Mouse (Mus musculus): Measurements from ENCODE around the gene Muc4. TPM values are rescaled to one million over a fixed set of nuclear protein-coding genes. Genes with fewer than 3 reads are reported as not detected.

Gene Muc4
- polyA plus RNA-seq, 1 experiment from 2014 or later = 0.35 TPM

- Histone ChIP-seq H3K9ac (replicated peaks; ENCODE audit: low read depth, low read length) (no peak overlapping the region), H3K27ac (ENCODE audit: low read depth, low read length) (no peak overlapping the region), H3K27me3 (ENCODE audit: control insufficient read depth, insufficient read depth, low read length) (no peaks in the 10 kb centered on the region), H3K9me3 (ENCODE audit: control insufficient read depth, low read length) (no peaks in the 10 kb centered on the region), H3K4me2 (ENCODE audit: low read depth, low read length) (no peak overlapping the region), H3K36me3 (ENCODE audit: control insufficient read depth, insufficient read depth, low read length) (peaks cover 39% of the 10 kb centered on the region), H3K4me1 (ENCODE audit: control insufficient read depth, insufficient read depth, low read length) (no peaks in the 10 kb centered on the region), H3K4me3 (ENCODE audit: low read depth, low read length) (no peak overlapping the region)
- 78% methylated on average over 10 of the region's 10 CpGs for WGBS
- no peak for ATAC-seq (ENCODE audit: low read depth)
These were observed 86.2 kb downstream of the Muc4 start for GRCm38 (mm10) chr16:32821772-32822449.

GRCm38 (mm10) chr16:32822450-32822827 is 86.8 kb downstream of the Muc4 start:
- Histone ChIP-seq H3K4me1 (ENCODE audit: control insufficient read depth, insufficient read depth, low read length) (no peaks in the 10 kb centered on the region), H3K4me3 (ENCODE audit: low read depth, low read length) (no peak overlapping the region), H3K27ac (ENCODE audit: low read depth, low read length) (no peak overlapping the region), H3K9ac (replicated peaks; ENCODE audit: low read depth, low read length) (no peak overlapping the region), H3K4me2 (ENCODE audit: low read depth, low read length) (no peak overlapping the region), H3K36me3 (ENCODE audit: control insufficient read depth, insufficient read depth, low read length) (peaks cover 41% of the 10 kb centered on the region), H3K9me3 (ENCODE audit: control insufficient read depth, low read length) (no peaks in the 10 kb centered on the region), H3K27me3 (ENCODE audit: control insufficient read depth, insufficient read depth, low read length) (no peaks in the 10 kb centered on the region)
- 93% methylated on average over 6 of the region's 6 CpGs for WGBS
- no peak for ATAC-seq (ENCODE audit: low read depth)

GRCm38 (mm10) chr16:32822881-32823280 is 87.2 kb downstream of the Muc4 start:
- H3K9ac ChIP-seq (replicated peaks; ENCODE audit: low read depth, low read length) = no peak overlapping the region
- H3K4me3 ChIP-seq (ENCODE audit: low read depth, low read length) = no peak overlapping the region
- WGBS = 94% methylated on average over 5 of the region's 5 CpGs
- no peak for ATAC-seq (ENCODE audit: low read depth)
- H3K4me1 ChIP-seq (ENCODE audit: control insufficient read depth, insufficient read depth, low read length) = no peaks in the 10 kb centered on the region
- H3K27ac ChIP-seq (ENCODE audit: low read depth, low read length) = no peak overlapping the region
- no peaks in the 10 kb centered on the region for H3K9me3 ChIP-seq (ENCODE audit: control insufficient read depth, low read length)
- H3K36me3 ChIP-seq (ENCODE audit: control insufficient read depth, insufficient read depth, low read length) = peaks cover 43% of the 10 kb centered on the region
- no peak overlapping the region for H3K4me2 ChIP-seq (ENCODE audit: low read depth, low read length)
- no peaks in the 10 kb centered on the region for H3K27me3 ChIP-seq (ENCODE audit: control insufficient read depth, insufficient read depth, low read length)

GRCm38 (mm10) chr16:32823487-32823886 is 87.8 kb downstream of the Muc4 start:
- no peaks in the 10 kb centered on the region for H3K27me3 ChIP-seq (ENCODE audit: control insufficient read depth, insufficient read depth, low read length)
- WGBS = 90% methylated on average over 8 of the region's 8 CpGs
- H3K27ac ChIP-seq (ENCODE audit: low read depth, low read length) = no peak overlapping the region
- H3K4me2 ChIP-seq (ENCODE audit: low read depth, low read length) = no peak overlapping the region
- peaks cover 48% of the 10 kb centered on the region for H3K36me3 ChIP-seq (ENCODE audit: control insufficient read depth, insufficient read depth, low read length)
- H3K4me3 ChIP-seq (ENCODE audit: low read depth, low read length) = no peak overlapping the region
- ATAC-seq (ENCODE audit: low read depth) = no peak
- H3K9ac ChIP-seq (replicated peaks; ENCODE audit: low read depth, low read length) = no peak overlapping the region
- no peaks in the 10 kb centered on the region for H3K9me3 ChIP-seq (ENCODE audit: control insufficient read depth, low read length)
- H3K4me1 ChIP-seq (ENCODE audit: control insufficient read depth, insufficient read depth, low read length) = no peaks in the 10 kb centered on the region

GRCm38 (mm10) chr16:32824061-32824460 is 88.4 kb downstream of the Muc4 start:
- Histone ChIP-seq H3K36me3 (ENCODE audit: control insufficient read depth, insufficient read depth, low read length) (peaks cover 52% of the 10 kb centered on the region), H3K4me1 (ENCODE audit: control insufficient read depth, insufficient read depth, low read length) (no peaks in the 10 kb centered on the region)

GRCm38 (mm10) chr16:32825380-32825779 is 89.7 kb downstream of the Muc4 start:
- WGBS = 85% methylated on average over 12 of the region's 12 CpGs
- peaks cover 52% of the 10 kb centered on the region for H3K36me3 ChIP-seq (ENCODE audit: control insufficient read depth, insufficient read depth, low read length)
- no peak overlapping the region for H3K4me3 ChIP-seq (ENCODE audit: low read depth, low read length)
- H3K4me1 ChIP-seq (ENCODE audit: control insufficient read depth, insufficient read depth, low read length) = no peaks in the 10 kb centered on the region
- no peak overlapping the region for H3K27ac ChIP-seq (ENCODE audit: low read depth, low read length)
- H3K9me3 ChIP-seq (ENCODE audit: control insufficient read depth, low read length) = no peaks in the 10 kb centered on the region
- no peak overlapping the region for H3K9ac ChIP-seq (replicated peaks; ENCODE audit: low read depth, low read length)
- no peak overlapping the region for H3K4me2 ChIP-seq (ENCODE audit: low read depth, low read length)
- H3K27me3 ChIP-seq (ENCODE audit: control insufficient read depth, insufficient read depth, low read length) = no peaks in the 10 kb centered on the region
- no peak for ATAC-seq (ENCODE audit: low read depth)

More at GRCm38 (mm10) chr16:32824061-32824460, 88.4 kb downstream of the Muc4 start:
- Histone ChIP-seq H3K9me3 (ENCODE audit: control insufficient read depth, low read length) (no peaks in the 10 kb centered on the region), H3K4me3 (ENCODE audit: low read depth, low read length) (no peak overlapping the region), H3K27me3 (ENCODE audit: control insufficient read depth, insufficient read depth, low read length) (no peaks in the 10 kb centered on the region), H3K9ac (replicated peaks; ENCODE audit: low read depth, low read length) (no peak overlapping the region), H3K27ac (ENCODE audit: low read depth, low read length) (no peak overlapping the region), H3K4me2 (ENCODE audit: low read depth, low read length) (no peak overlapping the region)
- ATAC-seq (ENCODE audit: low read depth) = no peak
- WGBS = 90% methylated on average over 13 of the region's 13 CpGs

- no peaks in the 10 kb centered on the region for H3K4me1 ChIP-seq (ENCODE audit: control insufficient read depth, insufficient read depth, low read length)
- no peak overlapping the region for H3K4me2 ChIP-seq (ENCODE audit: low read depth, low read length)
- WGBS = 95% methylated on average over 11 of the region's 11 CpGs
- no peaks in the 10 kb centered on the region for H3K27me3 ChIP-seq (ENCODE audit: control insufficient read depth, insufficient read depth, low read length)
- peaks cover 52% of the 10 kb centered on the region for H3K36me3 ChIP-seq (ENCODE audit: control insufficient read depth, insufficient read depth, low read length)
- no peak overlapping the region for H3K27ac ChIP-seq (ENCODE audit: low read depth, low read length)
- ATAC-seq (ENCODE audit: low read depth) = no peak
- no peak overlapping the region for H3K4me3 ChIP-seq (ENCODE audit: low read depth, low read length)
- H3K9me3 ChIP-seq (ENCODE audit: control insufficient read depth, low read length) = no peaks in the 10 kb centered on the region
- no peak overlapping the region for H3K9ac ChIP-seq (replicated peaks; ENCODE audit: low read depth, low read length)
These were observed 90.8 kb downstream of the Muc4 start for GRCm38 (mm10) chr16:32826521-32826920.

GRCm38 (mm10) chr16:32829104-32829503 is 93.4 kb downstream of the Muc4 start:
- H3K4me3 ChIP-seq (ENCODE audit: low read depth, low read length) = no peak overlapping the region
- H3K9me3 ChIP-seq (ENCODE audit: control insufficient read depth, low read length) = no peaks in the 10 kb centered on the region
- H3K27me3 ChIP-seq (ENCODE audit: control insufficient read depth, insufficient read depth, low read length) = no peaks in the 10 kb centered on the region
- no peaks in the 10 kb centered on the region for H3K4me1 ChIP-seq (ENCODE audit: control insufficient read depth, insufficient read depth, low read length)
- no peak for ATAC-seq (ENCODE audit: low read depth)
- H3K4me2 ChIP-seq (ENCODE audit: low read depth, low read length) = no peak overlapping the region
- H3K27ac ChIP-seq (ENCODE audit: low read depth, low read length) = no peak overlapping the region
- WGBS = 92% methylated on average over 11 of the region's 11 CpGs
- H3K9ac ChIP-seq (replicated peaks; ENCODE audit: low read depth, low read length) = no peak overlapping the region
- H3K36me3 ChIP-seq (ENCODE audit: control insufficient read depth, insufficient read depth, low read length) = peaks cover 39% of the 10 kb centered on the region

GRCm38 (mm10) chr16:32831501-32831900 is 95.8 kb downstream of the Muc4 start:
- H3K4me3 ChIP-seq (ENCODE audit: low read depth, low read length) = no peak overlapping the region
- 90% methylated on average over 4 of the region's 4 CpGs for WGBS
- no peaks in the 10 kb centered on the region for H3K9me3 ChIP-seq (ENCODE audit: control insufficient read depth, low read length)
- H3K27ac ChIP-seq (ENCODE audit: low read depth, low read length) = no peak overlapping the region
- no peak overlapping the region for H3K9ac ChIP-seq (replicated peaks; ENCODE audit: low read depth, low read length)
- no peaks in the 10 kb centered on the region for H3K4me1 ChIP-seq (ENCODE audit: control insufficient read depth, insufficient read depth, low read length)
- no peak overlapping the region for H3K4me2 ChIP-seq (ENCODE audit: low read depth, low read length)
- no peaks in the 10 kb centered on the region for H3K27me3 ChIP-seq (ENCODE audit: control insufficient read depth, insufficient read depth, low read length)
- H3K36me3 ChIP-seq (ENCODE audit: control insufficient read depth, insufficient read depth, low read length) = peaks cover 27% of the 10 kb centered on the region
- ATAC-seq (ENCODE audit: low read depth) = no peak

Measured in neural tube, embryonic 14.5 days (tissue).